Mouse (Mus musculus) heart, postnatal 25 days (tissue): ENCODE measurements around the gene Mamdc2. TPM values are rescaled to one million over a fixed set of nuclear protein-coding genes. Genes with fewer than 3 reads are reported as not detected.

Experiments used
- DNase-seq: peaks from one replicate; pipeline ENCODE4 v3.0.0; 2022; ENCODE audit warnings: low spot score
- intact Hi-C: fragments of 180-260 bp; cut with DNase I; formaldehyde crosslinking; loops from one replicate; pipeline ENCODE4 v1.15.1; 2025
- total RNA-seq, 2 experiments: library from RNA; stranded (reverse); gene quantifications; 2 replicates each; pipeline ENCODE4 v1.2.3; 2021

Mamdc2 gene
- total RNA-seq, 2 experiments from 2014 or later, result 2.0 to 2.7 TPM

DNA sequence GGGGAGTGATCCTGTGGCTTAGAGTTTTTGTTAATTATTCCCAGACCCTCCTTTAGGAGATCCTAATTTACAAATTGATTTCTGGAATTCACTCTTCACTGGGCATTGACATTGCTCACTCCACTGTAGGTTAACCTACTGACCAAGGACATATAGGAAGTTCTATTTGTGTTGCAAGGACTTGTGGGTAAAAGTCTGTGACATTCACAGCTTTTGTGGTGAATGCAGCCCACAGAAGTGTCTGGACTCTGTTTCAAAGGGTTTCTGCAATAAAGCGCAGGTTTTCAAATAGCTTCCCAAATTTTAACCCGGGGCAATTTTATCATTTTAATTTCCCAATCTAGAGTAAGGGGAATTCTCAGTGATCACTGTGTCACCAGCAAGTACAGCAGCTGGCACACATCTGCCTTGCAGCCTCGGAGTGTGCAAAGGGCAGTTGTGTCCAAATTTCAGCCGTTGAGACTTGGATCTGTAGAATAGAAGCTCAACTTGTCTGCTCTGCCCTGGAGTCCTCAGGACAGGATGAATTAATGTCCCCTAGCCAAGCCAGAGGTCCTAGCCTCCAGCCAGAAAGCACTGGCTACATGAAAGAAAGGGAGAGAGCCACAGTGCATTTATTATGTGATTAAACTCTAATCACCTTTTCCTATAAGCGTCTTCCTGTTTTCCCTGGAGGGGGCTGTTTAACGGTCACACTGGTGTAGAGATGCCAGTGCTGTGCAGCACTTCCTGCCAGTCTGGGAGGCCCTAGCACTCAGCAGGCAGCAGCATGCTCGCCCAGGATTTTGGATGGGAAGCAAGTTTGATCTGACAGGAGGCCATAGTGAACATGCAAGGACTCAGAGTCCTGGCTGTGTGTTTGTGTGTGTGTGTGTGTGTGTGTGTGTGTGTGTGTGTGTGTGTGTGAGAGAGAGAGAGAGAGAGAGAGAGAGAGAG lies 3.1 kb downstream of the Mamdc2 start:
- DNase-seq, result no peak
- intact Hi-C loops, result no loop called here

DNA sequence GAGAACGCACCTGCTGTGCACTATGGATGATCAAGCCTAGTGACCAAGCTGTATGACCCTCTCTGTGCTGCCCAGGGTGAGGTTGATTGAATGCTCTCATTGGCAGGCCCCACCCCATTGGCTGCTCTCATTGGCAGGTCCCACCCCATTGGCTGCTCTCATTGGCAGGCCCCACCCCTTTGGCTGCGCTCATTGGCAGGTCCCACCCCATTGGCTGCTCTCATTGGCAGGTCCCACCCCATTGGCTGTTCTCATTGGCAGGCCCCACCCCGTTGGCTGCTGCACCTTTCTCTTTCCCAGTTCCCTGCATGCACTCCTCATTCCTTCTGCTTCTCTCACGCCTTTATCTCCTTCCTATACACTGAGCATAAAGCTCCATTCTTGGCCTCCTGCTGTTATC lies 12.5 kb downstream of the Mamdc2 start:
- DNase-seq, result no peak
- intact Hi-C loops, result no loop called here

GRCm38 (mm10) chr19:23434433-23434832 lies 13.8 kb downstream of the Mamdc2 start:
- DNase-seq, result no peak
- intact Hi-C loops, result no loop called here

- intact Hi-C loops, result no loop called here
- DNase-seq, result no peak
Observed at GRCm38 (mm10) chr19:23417668-23418067, 30.6 kb downstream of the Mamdc2 start.

GRCm38 (mm10) chr19:23410800-23411199 lies 37.4 kb downstream of the Mamdc2 start:
- intact Hi-C loops, result no loop called here
- DNase-seq, result no peak

GRCm38 (mm10) chr19:23410328-23410727 lies 37.9 kb downstream of the Mamdc2 start:
- intact Hi-C loops, result no loop called here
- no peak for DNase-seq

DNA sequence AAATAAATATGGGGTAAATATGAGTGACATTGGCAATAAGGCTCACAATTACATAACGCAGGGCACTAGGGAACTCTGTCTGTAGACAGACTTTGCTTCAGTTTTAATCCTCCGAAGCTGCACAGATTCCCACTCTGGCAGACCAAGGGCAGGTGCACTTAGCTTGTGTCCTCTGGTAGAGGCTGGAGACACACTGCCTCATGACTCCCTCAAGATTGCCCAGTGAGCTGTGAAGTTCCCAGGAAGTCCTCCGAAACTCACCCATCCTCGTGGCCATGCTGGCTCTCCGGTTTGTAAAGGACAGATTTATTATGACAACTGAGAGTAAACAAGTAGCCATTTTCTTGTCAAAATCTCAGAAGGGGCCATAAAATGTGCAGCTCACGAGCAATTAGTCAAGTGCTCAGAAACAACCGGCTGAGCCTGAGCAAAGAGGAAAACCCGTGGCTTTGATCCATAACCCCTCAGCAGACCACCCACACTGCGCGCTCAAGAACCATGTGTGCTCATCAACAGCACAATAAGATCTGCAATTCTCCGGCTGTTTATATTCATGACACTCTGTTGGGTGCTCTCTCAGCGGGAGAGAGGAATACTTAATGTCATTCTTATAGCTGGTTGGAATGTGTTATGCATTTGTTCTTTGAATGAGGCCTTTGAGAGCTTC lies 46.6 kb downstream of the Mamdc2 start:
- DNase-seq, result no peak
- intact Hi-C loops, result no loop called here

- DNase-seq, result peak; percentile 39
- intact Hi-C loops, result no loop called here
Observed at GRCm38 (mm10) chr19:23400485-23400884, 47.8 kb downstream of the Mamdc2 start.

DNA sequence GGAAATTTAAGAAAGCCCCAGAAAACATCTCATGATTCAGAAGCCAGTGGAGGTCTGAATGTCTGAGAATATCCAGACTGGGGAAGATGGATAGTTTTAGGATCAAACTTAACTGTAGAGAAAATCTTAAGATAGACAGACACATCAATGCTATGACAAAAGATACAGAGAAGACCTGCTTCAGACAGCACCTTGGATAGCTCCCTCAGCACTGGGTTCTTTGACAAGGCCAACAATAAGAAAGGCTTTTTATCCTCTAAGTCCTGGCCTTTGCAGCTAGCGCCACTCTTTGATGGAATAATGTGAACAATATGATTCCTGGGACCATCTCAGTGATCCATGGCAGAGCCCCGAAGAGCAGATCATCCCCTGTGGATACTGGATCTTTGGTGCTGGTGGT lies 52.3 kb downstream of the Mamdc2 start:
- intact Hi-C loops, result no loop called here
- no peak for DNase-seq

- intact Hi-C loops, result no loop called here
- DNase-seq, result no peak
Observed at GRCm38 (mm10) chr19:23394597-23394996, 53.6 kb downstream of the Mamdc2 start.

DNA sequence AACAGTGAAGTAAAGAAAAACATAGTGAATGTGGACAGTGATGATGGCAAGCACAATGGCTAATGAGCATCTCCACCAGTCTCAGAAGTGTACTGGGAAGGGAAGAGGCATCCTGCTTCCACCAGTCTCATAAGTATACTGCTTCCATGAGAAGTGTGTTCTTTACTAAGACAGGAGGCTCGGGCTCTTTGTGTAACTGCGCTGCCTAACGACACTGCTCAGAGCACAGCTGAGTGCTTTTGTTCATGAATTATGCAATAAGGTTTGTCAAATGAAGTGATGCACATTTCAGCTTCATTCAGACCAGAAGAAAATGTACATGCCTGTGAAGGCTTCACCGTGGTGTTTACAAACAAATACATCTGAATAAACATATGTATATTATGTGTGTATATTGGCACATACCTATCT lies 59.4 kb downstream of the Mamdc2 start:
- intact Hi-C loops, result no loop called here

DNA sequence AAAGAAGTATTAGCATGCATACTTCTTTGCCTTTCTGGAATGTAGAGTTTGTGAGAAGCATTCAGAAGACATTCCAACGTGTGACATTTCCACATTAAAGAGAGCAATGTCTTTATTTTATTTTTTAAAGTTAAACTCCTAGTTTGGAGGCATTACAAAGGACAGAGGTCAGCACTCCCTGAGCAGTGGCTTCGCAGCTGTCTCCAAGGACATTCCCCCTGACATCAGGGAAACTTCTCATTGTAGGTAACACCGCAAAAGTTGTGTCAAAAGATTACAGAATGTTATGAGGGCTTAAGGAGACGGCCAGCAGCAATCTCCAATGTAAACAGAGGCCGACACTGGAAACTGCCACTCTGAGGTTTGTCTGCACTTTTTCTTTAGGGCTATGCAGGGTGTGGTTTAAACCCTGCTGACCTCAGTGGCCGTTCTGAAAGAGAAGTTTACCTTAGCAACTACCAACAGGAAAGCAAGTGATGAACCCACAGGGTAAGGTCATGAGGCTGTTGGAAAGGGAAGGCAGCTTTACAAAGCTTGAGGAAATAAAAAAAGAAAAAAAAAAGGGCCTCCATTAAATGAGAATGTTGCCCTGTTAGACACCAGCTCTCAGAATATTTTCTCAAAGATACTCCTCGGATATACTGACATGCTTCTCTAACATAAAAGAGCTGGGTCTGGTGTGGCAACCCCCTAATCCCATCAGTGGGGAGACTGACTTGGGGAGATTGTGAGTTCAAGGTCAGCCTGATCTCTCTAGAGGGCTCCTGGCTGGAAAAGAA lies 60.0 kb downstream of the Mamdc2 start:
- DNase-seq, result no peak
- intact Hi-C loops, result no loop called here

More for the DNA sequence above, 59.4 kb downstream of the Mamdc2 start:
- DNase-seq, result no peak

- no peak for DNase-seq
- intact Hi-C loops, result no loop called here
Observed at GRCm38 (mm10) chr19:23382396-23382795, 65.8 kb downstream of the Mamdc2 start.

GRCm38 (mm10) chr19:23380968-23381367 lies 67.3 kb downstream of the Mamdc2 start:
- no peak for DNase-seq
- intact Hi-C loops, result no loop called here

DNA sequence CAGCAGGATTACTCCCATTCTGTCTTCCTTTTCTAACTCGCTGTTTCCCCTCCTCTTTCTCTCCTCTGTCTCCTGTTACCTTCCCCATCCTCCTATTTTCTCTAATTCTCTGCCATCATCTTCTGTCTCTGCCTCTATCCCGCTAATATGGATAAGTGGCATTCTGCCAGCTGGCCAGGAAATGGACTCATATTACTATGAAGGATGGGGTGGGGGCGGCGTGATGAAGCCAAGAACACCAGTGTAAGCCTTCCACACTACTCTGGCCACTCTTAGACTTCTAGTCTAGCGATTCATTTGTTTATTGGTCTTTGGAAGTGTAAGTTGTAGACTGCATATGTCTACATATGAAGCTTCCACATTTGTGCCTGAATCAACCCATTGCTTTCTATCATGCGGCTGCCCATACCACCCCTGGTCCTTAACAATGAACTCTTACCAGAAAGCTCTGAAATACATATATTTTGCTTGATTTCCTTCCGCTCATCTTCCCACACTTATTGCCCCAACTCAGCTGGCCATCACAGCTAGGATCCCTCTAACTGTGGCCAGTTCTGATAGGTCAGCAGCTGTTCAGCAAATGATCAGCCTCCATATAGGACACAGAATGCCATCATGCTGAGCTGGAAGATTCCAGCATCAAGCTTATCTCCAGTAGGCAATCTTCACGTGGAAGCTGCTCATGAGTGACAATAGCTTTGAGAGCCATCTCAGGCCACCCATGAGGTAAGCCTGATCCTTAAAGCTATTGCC lies 68.3 kb downstream of the Mamdc2 start:
- intact Hi-C loops, result no loop called here

GRCm38 (mm10) chr19:23376536-23377201 lies 71.6 kb downstream of the Mamdc2 start:
- intact Hi-C loops, result no loop called here
- DNase-seq, result no peak

More for the DNA sequence above, 68.3 kb downstream of the Mamdc2 start:
- no peak for DNase-seq

DNA sequence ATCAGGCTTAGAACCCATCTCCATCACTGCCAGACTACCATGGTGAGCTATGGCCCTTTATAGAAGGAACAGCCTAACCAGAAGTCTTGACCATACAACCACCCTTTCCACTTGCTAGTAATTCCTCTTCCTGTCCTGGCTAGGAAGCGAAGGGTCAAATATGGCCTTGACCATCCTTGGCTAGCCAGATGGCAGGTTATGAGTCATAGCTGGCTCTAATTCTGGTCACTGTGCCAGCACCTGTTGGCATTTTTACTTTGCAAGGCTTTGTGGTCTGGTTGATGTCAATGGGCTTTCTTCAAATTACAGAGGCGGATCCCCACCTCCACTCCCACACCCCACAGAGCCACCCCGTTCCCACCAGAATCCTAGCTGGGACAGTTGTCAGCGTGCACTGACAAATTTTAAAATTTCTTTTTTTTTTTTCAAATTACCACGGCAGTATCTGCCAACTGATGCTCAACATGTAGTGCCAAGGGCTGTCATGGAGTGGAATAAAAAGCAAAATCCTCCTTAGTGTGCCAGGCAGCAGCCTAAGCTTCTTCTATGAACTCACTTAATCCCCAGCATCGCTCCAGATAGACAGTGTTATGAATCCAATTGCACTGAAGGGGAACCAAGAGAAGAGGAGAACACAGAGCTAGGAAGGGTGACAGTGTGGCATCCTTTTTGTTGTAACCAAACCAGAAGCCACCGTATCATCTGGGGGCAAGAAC lies 73.1 kb downstream of the Mamdc2 start:
- DNase-seq, result no peak
- intact Hi-C loops, result no loop called here

DNA sequence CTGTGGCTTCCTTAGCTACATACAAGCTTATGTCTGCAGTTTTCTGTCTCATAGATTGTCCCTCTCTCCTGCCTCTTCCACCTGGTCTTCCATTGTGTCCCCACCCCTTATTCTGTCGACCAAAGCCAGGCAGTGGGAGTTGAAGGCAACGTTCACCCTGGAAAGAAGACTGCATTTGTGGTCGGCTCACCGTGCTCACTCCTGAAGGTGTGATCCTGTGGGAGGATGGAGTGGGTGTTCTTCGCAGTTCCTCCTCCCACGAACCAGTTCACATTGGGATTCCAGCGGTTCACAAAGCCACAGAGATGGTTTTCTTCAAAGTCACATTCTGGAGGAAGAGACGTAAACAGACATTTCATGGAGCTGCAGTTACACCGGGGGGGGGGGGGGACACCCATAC lies 74.5 kb downstream of the Mamdc2 start:
- no peak for DNase-seq
- intact Hi-C loops, result loop anchor here (1.0 kb wide), 1 partner anchor 150 kb away; no protein-coding TSS in a partner anchor
